Mouse (Mus musculus) megakaryocyte-erythroid progenitor cell, adult 5-6 weeks (primary cell): ENCODE results near the gene Cipc. TPM values are rescaled to one million over a fixed set of nuclear protein-coding genes. Genes with fewer than 3 reads are reported as not detected.

ENCODE experiments used
- ATAC-seq: replicated peaks from 2 replicates; pipeline ENCODE4 v1.8.0; 2016; ENCODE audit warnings: mild to moderate bottlenecking, inconsistent platforms; ENCODE audit not compliant: severe bottlenecking, poor library complexity, low FRiP score, low TSS enrichment
- total RNA-seq, 2 experiments: library from RNA; stranded (forward) in 1 of 2; stranded (reverse) in 1 of 2; fragments of 200-1000, 215-1000 nt in 1 of 2; fragments of >200 nt in 1 of 2; fragmentation: Nextera tagmentation in 1 of 2; gene quantifications; 2 replicates each; pipeline ENCODE4 v1.2.3; 2014 to 2017

The Cipc gene
- total RNA-seq, 2 experiments from 2014 or later, result 23.0 to 35.6 TPM

- ATAC-seq, result peak; percentile 80
These were observed 36.8 kb downstream of the Cipc start for GRCm38 (mm10) chr12:86983470-86984193.

DNA sequence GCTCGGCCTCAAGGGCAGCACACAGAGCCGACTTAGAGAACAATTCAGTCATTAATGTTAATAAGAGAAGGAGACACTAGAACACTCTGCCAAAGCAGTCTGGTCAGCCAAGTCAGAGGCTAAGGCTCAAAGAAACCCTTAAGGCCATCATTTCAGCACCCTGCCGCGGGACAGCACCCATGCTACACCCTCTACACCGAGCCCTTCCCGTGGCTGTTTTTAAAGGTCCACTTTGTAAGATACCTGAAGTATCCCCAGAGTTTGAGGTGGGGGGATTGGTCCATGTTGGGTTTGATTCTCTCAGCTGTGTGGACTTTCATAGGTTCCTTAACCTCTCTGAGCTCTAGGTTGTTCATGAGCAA lies 37.3 kb downstream of the Cipc start:
- peak; percentile 62 for ATAC-seq

GRCm38 (mm10) chr12:86986562-86986961 lies 39.7 kb downstream of the Cipc start:
- ATAC-seq, result no peak

DNA sequence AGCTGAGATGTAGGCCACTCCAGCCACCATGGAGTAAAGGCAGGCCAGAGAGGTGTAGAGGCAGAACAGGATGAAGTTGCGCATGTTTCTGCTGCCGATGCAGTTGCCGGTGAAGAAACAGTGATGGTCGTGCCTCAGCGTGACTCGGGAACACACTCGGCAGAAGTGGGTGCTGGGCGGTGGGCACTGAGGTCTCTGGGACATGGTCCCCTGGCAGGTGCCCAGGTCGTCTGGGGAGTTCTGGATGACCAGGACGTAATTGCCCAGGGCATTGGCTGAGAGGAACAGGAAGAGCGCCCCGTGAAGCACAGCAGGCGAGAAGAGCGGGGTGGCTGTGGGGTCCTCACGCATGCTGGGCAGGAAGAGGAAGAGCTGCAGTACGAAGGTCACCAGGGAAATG lies 41.4 kb downstream of the Cipc start:
- no peak for ATAC-seq

- no peak for ATAC-seq
These were observed 42.5 kb downstream of the Cipc start for GRCm38 (mm10) chr12:86989378-86989777.

- ATAC-seq, result peak; percentile 48
These were observed 43.3 kb downstream of the Cipc start, which contains the start of gene Zdhhc22 for GRCm38 (mm10) chr12:86989890-86990754. Gene Zdhhc22 (minus strand): TSS chr12:86990430.

GRCm38 (mm10) chr12:86990755-86991110 lies 43.9 kb downstream of the Cipc start:
- no peak for ATAC-seq

DNA sequence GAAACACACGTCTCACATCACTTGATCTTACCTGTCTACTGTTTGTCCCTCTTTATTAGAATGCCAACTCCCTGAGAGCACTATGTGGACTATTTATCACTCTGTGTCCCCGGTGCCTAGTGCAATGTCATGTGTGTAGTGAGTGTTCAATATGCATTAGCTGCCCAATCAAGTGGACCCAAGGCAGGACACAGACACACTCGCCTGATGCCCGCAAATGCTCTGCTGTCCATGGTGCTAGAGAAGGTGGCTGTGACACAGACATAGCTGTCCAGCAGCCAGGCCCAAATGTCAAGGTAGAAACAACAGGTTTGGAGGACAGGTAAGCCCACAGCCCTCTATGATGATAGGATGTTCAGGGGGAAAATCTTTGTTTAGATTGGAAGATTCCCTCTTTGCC lies 47.3 kb downstream of the Cipc start:
- no peak for ATAC-seq

DNA sequence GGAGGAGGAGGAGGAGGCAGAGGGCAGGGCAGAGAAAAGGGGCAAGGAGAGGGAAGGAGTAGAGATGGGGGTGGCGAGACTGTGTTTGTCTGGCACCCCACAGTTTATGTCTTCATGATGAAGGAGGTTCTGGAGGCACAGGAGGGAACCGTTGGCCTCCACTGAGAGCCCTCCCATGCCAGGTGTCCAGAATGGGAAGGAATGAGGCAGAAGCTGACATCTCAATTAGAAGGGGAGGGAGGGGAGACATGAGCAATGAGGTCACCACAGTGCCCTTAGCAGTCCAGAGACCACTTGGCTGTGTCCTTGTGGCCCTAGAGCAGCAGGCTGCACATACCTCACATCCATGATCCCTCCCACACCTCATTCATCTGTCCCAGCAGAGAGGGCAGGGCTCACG lies 47.9 kb downstream of the Cipc start:
- ATAC-seq, result no peak

DNA sequence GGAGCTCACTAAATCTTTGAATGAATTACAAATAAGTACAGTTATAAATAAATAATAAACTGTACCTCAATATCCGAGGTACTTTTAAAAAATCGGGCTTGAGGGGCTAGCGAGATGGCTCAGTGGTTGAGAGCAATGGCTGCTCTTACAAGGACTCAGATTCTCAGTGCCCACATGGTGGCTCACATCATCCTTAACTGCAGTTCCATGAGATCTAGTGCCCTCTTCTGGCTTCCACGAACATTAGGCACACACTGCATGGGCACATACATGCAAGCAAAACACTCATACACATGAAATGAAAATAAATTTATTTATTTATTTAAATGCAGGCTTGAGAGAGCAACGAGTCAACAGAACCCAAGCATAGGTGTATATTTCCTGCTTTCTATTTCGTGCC lies 49.1 kb downstream of the Cipc start:
- no peak for ATAC-seq

- ATAC-seq, result no peak
These were observed 51.9 kb downstream of the Cipc start for GRCm38 (mm10) chr12:86998699-86999098.

DNA sequence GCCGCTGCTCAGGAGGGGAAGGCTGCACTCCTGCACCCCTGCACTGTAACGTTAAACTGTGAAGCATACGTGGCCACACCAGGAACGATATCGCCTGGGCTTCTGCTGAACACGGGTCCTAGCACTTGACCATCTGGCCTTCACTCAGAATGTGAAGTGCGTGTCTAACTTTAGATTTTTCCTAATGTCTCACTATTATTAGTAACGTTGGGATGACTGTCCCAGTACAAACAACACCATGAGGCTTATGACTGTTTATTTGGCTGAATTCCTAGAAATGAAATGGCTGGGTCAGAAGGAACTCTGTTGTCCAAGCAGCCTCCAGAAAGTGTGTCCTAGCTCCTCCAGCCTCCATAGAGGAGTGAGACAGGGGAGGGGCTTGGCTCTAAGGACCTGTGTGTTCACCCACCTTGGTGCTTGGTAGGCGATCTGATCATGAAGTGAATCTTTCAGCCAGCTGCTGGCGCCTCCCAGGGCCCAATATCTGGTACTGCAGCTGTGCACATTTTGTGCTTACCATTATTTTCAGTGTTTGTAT lies 52.5 kb downstream of the Cipc start:
- no peak for ATAC-seq

- ATAC-seq, result peak; percentile 53
These were observed 53.5 kb downstream of the Cipc start for GRCm38 (mm10) chr12:87000151-87000839.

DNA sequence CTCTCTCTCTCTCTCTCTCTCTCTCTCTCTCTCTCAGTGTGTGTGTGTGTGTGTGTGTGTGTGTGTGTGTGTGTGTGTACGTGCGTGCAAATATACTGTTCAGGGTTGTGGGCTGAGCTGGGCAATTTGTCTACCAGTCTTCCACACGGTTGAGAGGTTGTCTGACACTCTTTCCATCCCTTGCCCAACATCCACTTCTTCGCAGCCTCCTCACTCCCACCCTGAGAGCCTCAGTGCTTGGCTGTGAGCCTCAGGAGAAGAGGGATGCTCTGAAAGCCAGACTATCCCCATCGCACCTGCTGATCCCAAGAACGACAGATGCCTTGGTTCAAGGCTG lies 54.0 kb downstream of the Cipc start:
- no peak for ATAC-seq

DNA sequence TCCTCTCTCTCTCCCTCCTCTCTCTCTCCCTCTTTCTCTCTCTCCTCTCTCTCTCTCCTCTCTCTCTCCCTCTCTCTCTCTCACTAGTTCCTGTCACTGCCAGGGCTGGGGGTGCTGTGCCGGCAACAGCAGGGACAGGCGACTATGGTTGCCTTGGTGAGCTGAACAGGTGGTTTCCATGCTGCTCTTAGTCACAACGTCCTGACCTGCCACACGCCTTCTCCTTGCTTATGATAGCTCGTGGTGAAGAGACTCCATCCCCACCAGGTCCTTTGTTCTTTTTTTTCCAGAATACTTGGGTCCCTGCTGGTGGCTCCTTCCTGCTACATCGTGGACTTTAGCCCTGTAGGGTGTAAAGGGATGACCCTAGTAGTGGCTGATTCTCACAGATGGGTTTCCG lies 55.4 kb downstream of the Cipc start:
- no peak for ATAC-seq

DNA sequence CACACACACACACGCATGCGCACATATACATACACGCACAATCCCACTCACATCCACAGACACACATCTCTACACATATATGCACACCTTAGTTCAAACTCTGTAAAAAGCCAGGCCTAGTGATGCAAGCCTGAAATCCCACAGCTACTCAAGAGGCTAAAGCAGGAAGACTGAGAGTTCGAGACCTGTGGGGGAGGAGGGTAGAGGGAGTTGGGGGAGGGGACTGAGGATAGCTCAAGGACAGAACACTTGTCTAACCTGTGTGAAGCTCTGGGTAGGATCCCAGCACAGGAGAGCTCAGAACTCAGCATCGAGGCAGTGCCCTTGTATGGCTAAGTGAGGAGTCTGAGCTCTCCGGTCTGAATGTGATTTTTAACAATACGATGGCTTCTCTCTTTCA lies 56.0 kb downstream of the Cipc start:
- no peak for ATAC-seq

DNA sequence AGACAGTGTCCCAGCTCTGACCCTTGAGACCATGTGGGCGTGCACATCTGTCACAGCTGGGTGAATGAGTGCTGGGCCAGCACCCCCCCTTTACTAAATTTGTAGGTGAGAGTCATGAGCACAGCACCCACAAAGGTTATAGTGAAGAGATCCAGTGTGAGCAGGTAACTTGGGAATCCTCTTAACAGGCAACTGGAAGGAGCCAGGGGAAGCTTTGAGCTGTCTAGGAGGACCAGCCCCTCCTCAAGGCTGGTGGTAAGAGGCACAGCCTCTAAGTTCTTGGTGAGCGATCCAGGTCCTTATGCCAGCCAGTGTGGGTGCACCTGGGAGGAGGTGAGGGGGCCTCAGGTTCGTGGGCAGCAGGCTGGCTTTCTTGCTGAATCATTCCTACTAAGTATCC lies 56.8 kb downstream of the Cipc start:
- ATAC-seq, result no peak

GRCm38 (mm10) chr12:87004596-87004995 lies 57.8 kb downstream of the Cipc start:
- ATAC-seq, result no peak
